13 mouse cellular contexts compared by ENCODE assay signal in the genomic region with DNA sequence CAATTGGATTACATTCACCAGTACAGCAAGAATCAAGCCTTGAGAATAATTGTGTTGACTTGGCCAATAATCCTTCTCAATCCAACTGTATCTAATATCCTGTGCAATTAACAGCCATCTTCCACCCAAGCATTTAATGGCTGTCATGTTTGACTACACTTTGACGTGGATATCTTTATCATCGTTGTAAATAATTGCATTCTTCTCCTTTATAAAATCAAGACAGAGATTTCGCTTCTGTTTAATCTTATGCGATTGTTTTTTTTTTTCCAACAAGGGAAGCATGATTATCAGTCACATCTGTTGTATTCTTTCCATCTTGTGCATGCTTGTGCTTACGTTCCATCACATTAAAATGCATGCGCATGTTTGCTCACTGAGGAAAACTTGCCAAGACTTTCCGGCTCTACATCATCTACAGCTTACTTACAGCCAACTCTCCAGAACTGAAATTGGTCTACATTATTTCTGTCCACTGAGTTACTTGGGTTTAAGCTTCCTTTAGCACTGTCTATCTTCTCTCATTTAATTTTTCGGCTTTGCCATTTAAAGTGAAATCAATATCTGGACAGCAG.
"Had no signal": no experiment of that assay in that cellular context is flagged by ENCODE, and none has a peak within 500 bp of the region (broad histone marks: within the 10 kb centered on the region; RNA-seq: fewer than 3 reads in every experiment).

No protein-coding gene starts in this region.

- H3K4me1 ChIP-seq: limb, embryonic 12.5 days had no signal

- H3K9me3 ChIP-seq: limb, embryonic 12.5 days had no signal

- H3K4me3 ChIP-seq: limb, embryonic 12.5 days had no signal

- H3K4me2 ChIP-seq: limb, embryonic 12.5 days had no signal

- H3K27me3 ChIP-seq: limb, embryonic 12.5 days had no signal

- H3K9ac ChIP-seq: limb, embryonic 12.5 days; liver, embryonic 14.5 days had no signal

- DNase-seq: kidney, adult 8-10 months; kidney, postnatal 36 days; layer of hippocampus, adult 9-11 months; layer of hippocampus, postnatal 36 days; liver; lung, adult 18-20 months; thymus, adult 18-20 months; thymus, postnatal 25 days had no signal

- H3K36me3 ChIP-seq: limb, embryonic 12.5 days had no signal

- ATAC-seq: intestine, postnatal 0 days; midbrain, embryonic 16.5 days had no signal

- H3K27ac ChIP-seq: limb, embryonic 12.5 days; liver, embryonic 14.5 days; stomach, postnatal 0 days had no signal
